In genomic region chr1:86448272-86448671, GRCm38 (mm10) we compare ENCODE assay signal across 9 mouse cellular contexts. TPM values are rescaled to one million over a fixed set of nuclear protein-coding genes. Genes with fewer than 3 reads are reported as not detected.
A peak's percentile ranks its signal among the peaks of the same experiment; 100 is the strongest.
DNase-seq lines count a peak whose midpoint lies in the region; ATAC-seq lines count a peak whose summit lies in the region.
"Had no signal": no experiment of that assay in that cellular context is flagged by ENCODE, and none has a peak within 500 bp of the region (broad histone marks: within the 10 kb centered on the region; RNA-seq: fewer than 3 reads in every experiment).

No protein-coding gene starts in this region.

- no peak for ATAC-seq in forebrain, embryonic 13.5 days
- ATAC-seq in hindbrain, embryonic 16.5 days: no peak
- ATAC-seq in stomach, embryonic 15.5 days (ENCODE audit: insufficient read depth, low FRiP score, low read depth): no peak

- H3K4me1 ChIP-seq in forebrain, embryonic 13.5 days: peaks cover 21% of the 10 kb centered on the region
- peaks cover 7% of the 10 kb centered on the region for H3K4me1 ChIP-seq in hindbrain, embryonic 16.5 days (ENCODE audit: control insufficient read depth, insufficient read depth, low read depth, low read length)
- H3K4me1 ChIP-seq in stomach, embryonic 15.5 days: peaks cover 28% of the 10 kb centered on the region
- peaks cover 14% of the 10 kb centered on the region for H3K4me1 ChIP-seq in midbrain, embryonic 10.5 days

- peak; percentile 20 for DNase-seq in ovary, postnatal 14 days (ENCODE audit: low spot score)
- no peak for DNase-seq in ovary, postnatal 36 days (ENCODE audit: low spot score)
- DNase-seq in retina, embryonic 14.5 days (ENCODE audit: low spot score): no peak
- DNase-seq in left cerebral cortex, postnatal 36 days (ENCODE audit: low spot score in 2 of 2): no peak
- DNase-seq in midbrain, embryonic 10.5 days (ENCODE audit: low spot score): no peak

- peak overlapping the region; percentile 48; the same call in 1 of the 2 replicates for H3K27ac ChIP-seq in forebrain, embryonic 13.5 days
- H3K27ac ChIP-seq in hindbrain, embryonic 16.5 days (ENCODE audit: low read depth, low read length): 0 out of 2 replicates have a peak overlapping the region, but pooled peaks have one; percentile 44
- H3K27ac ChIP-seq in stomach, embryonic 15.5 days: peak overlapping the region; percentile 95
- no peak overlapping the region for H3K27ac ChIP-seq in midbrain, embryonic 10.5 days (replicated peaks)

- intact Hi-C loops in left cerebral cortex, postnatal 36 days (cut with DNase I): no loop called here

- H3K9me3 ChIP-seq in forebrain, embryonic 13.5 days (replicated peaks): no peaks in the 10 kb centered on the region
- no peaks in the 10 kb centered on the region for H3K9me3 ChIP-seq in hindbrain, embryonic 16.5 days (ENCODE audit: control insufficient read depth, low read length)
- no peaks in the 10 kb centered on the region for H3K9me3 ChIP-seq in stomach, embryonic 15.5 days
- no peaks in the 10 kb centered on the region for H3K9me3 ChIP-seq in midbrain, embryonic 10.5 days (replicated peaks)
- H3K9me3 ChIP-seq: megakaryocyte, embryonic 14.5 days had no signal

- 46% methylated on average over 4 of the region's 4 CpGs for WGBS in forebrain, embryonic 13.5 days
- 26% methylated on average over 4 of the region's 4 CpGs for WGBS in hindbrain, embryonic 16.5 days
- WGBS in stomach, embryonic 15.5 days: 12% methylated on average over 4 of the region's 4 CpGs
- 47% methylated on average over 4 of the region's 4 CpGs for WGBS in midbrain, embryonic 10.5 days

- H3K27me3 ChIP-seq in forebrain, embryonic 13.5 days: no peaks in the 10 kb centered on the region
- no peaks in the 10 kb centered on the region for H3K27me3 ChIP-seq in hindbrain, embryonic 16.5 days (replicated peaks; ENCODE audit: control insufficient read depth, insufficient read depth, low read length)
- no peaks in the 10 kb centered on the region for H3K27me3 ChIP-seq in stomach, embryonic 15.5 days (replicated peaks)
- H3K27me3 ChIP-seq in midbrain, embryonic 10.5 days (ENCODE audit: low read depth, poor library complexity, severe bottlenecking): no peaks in the 10 kb centered on the region
- H3K27me3 ChIP-seq: megakaryocyte, embryonic 14.5 days had no signal

- H3K9ac ChIP-seq in forebrain, embryonic 13.5 days: no peak overlapping the region
- H3K9ac ChIP-seq in hindbrain, embryonic 16.5 days (ENCODE audit: low read depth, low read length): no peak overlapping the region
- no peak overlapping the region for H3K9ac ChIP-seq in stomach, embryonic 15.5 days

- H3K36me3 ChIP-seq in forebrain, embryonic 13.5 days (ENCODE audit: poor library complexity, severe bottlenecking): no peaks in the 10 kb centered on the region
- no peaks in the 10 kb centered on the region for H3K36me3 ChIP-seq in hindbrain, embryonic 16.5 days (ENCODE audit: control insufficient read depth, insufficient read depth, low read length)
- H3K36me3 ChIP-seq in stomach, embryonic 15.5 days: no peaks in the 10 kb centered on the region
- H3K36me3 ChIP-seq in midbrain, embryonic 10.5 days: no peaks in the 10 kb centered on the region

- no peak overlapping the region for H3K4me3 ChIP-seq in forebrain, embryonic 13.5 days
- H3K4me3 ChIP-seq in hindbrain, embryonic 16.5 days (ENCODE audit: low read length): no peak overlapping the region
- H3K4me3 ChIP-seq in stomach, embryonic 15.5 days (replicated peaks): no peak overlapping the region
- H3K4me3 ChIP-seq in midbrain, embryonic 10.5 days: no peak overlapping the region
- H3K4me3 ChIP-seq: megakaryocyte, embryonic 14.5 days had no signal

- H3K4me2 ChIP-seq in forebrain, embryonic 13.5 days: no peak overlapping the region
- no peak overlapping the region for H3K4me2 ChIP-seq in hindbrain, embryonic 16.5 days (ENCODE audit: low read length)
- peak overlapping the region; percentile 37; the same call in 1 of the 2 replicates for H3K4me2 ChIP-seq in stomach, embryonic 15.5 days

RNA-seq across cellular contexts. Expression of gene Tex44, which starts 22.1 kb away (rescaled TPM):
- polyA plus RNA-seq in forebrain, embryonic 13.5 days (2015; fragmentation: Nextera tagmentation; extraction: Ambion mirVana): not detected in 2 replicates
- not detected in 2 replicates for polyA plus RNA-seq in hindbrain, embryonic 16.5 days (2015; fragmentation: Nextera tagmentation; extraction: Ambion mirVana)
- not detected in 2 replicates for polyA plus RNA-seq in stomach, embryonic 15.5 days (2015; fragmentation: Nextera tagmentation; extraction: Ambion mirVana)
- total RNA-seq in left cerebral cortex, postnatal 36 days (2021): not detected
- 0.07 and 0.11 TPM in 2 replicates for polyA plus RNA-seq in midbrain, embryonic 10.5 days (2016; fragmentation: Nextera tagmentation; extraction: Ambion mirVana)

RNA-seq across cellular contexts. Expression of gene Nmur1, which starts 22.2 kb away (rescaled TPM):
- polyA plus RNA-seq in forebrain, embryonic 13.5 days (2015; fragmentation: Nextera tagmentation; extraction: Ambion mirVana): 0.14 TPM in 1 of 2 replicates, not detected in the other
- polyA plus RNA-seq in hindbrain, embryonic 16.5 days (2015; fragmentation: Nextera tagmentation; extraction: Ambion mirVana): 0.13 TPM in 1 of 2 replicates, not detected in the other
- not detected in 2 replicates for polyA plus RNA-seq in stomach, embryonic 15.5 days (2015; fragmentation: Nextera tagmentation; extraction: Ambion mirVana)
- total RNA-seq in left cerebral cortex, postnatal 36 days (2021): not detected
- polyA plus RNA-seq in midbrain, embryonic 10.5 days (2016; fragmentation: Nextera tagmentation; extraction: Ambion mirVana): not detected in 2 replicates
